Mouse (Mus musculus): ENCODE data around the gene Gjd2.

DNA sequence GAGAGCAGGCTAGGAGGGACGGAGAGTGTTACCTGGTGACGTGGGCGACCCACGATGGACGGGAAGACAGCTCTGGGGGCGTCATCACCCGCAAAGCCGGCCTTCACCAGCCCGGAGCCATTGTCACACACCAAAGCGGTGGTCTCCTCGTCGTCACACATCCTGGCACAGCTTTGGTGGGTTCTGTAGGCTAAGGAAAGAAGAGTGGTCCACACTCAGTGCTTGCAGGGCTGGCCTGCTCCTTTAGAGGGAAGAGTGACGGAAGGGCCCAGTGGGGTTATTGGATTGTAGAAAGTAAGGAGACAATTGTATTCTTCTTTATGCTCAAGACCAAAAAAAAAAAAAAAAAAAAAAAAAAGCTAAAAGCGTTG, 38.4 kb upstream of the Gjd2 start:
- no peak for TF ChIP-seq POLR2AphosphoS5 (IDR thresholded peaks at IDR 0.05; ENCODE audit: insufficient replicate concordance, low read depth, low read length)
- no peak for TF ChIP-seq TAL1 (conservative IDR thresholded peaks at IDR 0.05; ENCODE audit: low read depth, low read length)
- TF ChIP-seq CTCF (IDR thresholded peaks at IDR 0.05; ENCODE audit: low read depth, low read length) = no peak
- no peak for TF ChIP-seq GATA1 (IDR thresholded peaks at IDR 0.05; ENCODE audit: borderline replicate concordance, low read length)

All from G1E (cell line).